Mouse (Mus musculus) thymus, postnatal 0 days (tissue): Measurements from ENCODE around the gene Vsnl1. TPM values are rescaled to one million over a fixed set of nuclear protein-coding genes. Genes with fewer than 3 reads are reported as not detected.

Source experiments
- DNase-seq: peaks from one replicate; pipeline ENCODE4 v3.0.0-alpha.2; 2015; ENCODE audit warnings: low spot score
- polyA plus RNA-seq: library from polyadenylated mRNA; unstranded; fragments of >200 nt; fragmentation: Nextera tagmentation; extraction: Ambion mirVana; gene quantifications from 2 replicates; pipeline ENCODE4 v1.2.1, GENCODE M21; 2015

The Vsnl1 gene
- polyA plus RNA-seq, 1 experiment from 2014 or later = 0.14 TPM

GRCm38 (mm10) chr12:11384754-11385153, 51.7 kb downstream of the Vsnl1 start:
- no peak for DNase-seq

- no peak for DNase-seq
Measured at GRCm38 (mm10) chr12:11379396-11379795, 57.0 kb downstream of the Vsnl1 start.

GRCm38 (mm10) chr12:11370056-11370455, 66.4 kb downstream of the Vsnl1 start:
- DNase-seq = no peak

GRCm38 (mm10) chr12:11367099-11367765, 69.2 kb downstream of the Vsnl1 start:
- no peak for DNase-seq

GRCm38 (mm10) chr12:11364870-11365269, 71.5 kb downstream of the Vsnl1 start:
- DNase-seq = no peak

- no peak for DNase-seq
Measured at GRCm38 (mm10) chr12:11362435-11362834, 74.0 kb downstream of the Vsnl1 start.

- peak; percentile 43 for DNase-seq
Measured at GRCm38 (mm10) chr12:11350895-11351294, 85.5 kb downstream of the Vsnl1 start.

GRCm38 (mm10) chr12:11349870-11350269, 86.5 kb downstream of the Vsnl1 start:
- no peak for DNase-seq

GRCm38 (mm10) chr12:11348423-11348822, 88.0 kb downstream of the Vsnl1 start:
- DNase-seq = no peak

GRCm38 (mm10) chr12:11345963-11346362, 90.5 kb downstream of the Vsnl1 start:
- no peak for DNase-seq

- no peak for DNase-seq
Measured at GRCm38 (mm10) chr12:11342020-11342600, 94.3 kb downstream of the Vsnl1 start.

- DNase-seq = no peak
Measured at GRCm38 (mm10) chr12:11338251-11338650, 98.2 kb downstream of the Vsnl1 start.

- DNase-seq = peak; percentile 38
Measured at GRCm38 (mm10) chr12:11336845-11337244, 99.6 kb downstream of the Vsnl1 start.

GRCm38 (mm10) chr12:11326483-11326882, 109.9 kb downstream of the Vsnl1 start:
- DNase-seq = no peak

GRCm38 (mm10) chr12:11324480-11324879, 111.9 kb downstream of the Vsnl1 start:
- DNase-seq = no peak

GRCm38 (mm10) chr12:11317671-11318070, 118.7 kb downstream of the Vsnl1 start:
- no peak for DNase-seq

- no peak for DNase-seq
Measured at GRCm38 (mm10) chr12:11313840-11314239, 122.6 kb downstream of the Vsnl1 start.

- DNase-seq = no peak
Measured at GRCm38 (mm10) chr12:11311106-11311505, 125.3 kb downstream of the Vsnl1 start.

- DNase-seq = no peak
Measured at GRCm38 (mm10) chr12:11306753-11307645, 129.4 kb downstream of the Vsnl1 start.

- no peak for DNase-seq
Measured at GRCm38 (mm10) chr12:11300858-11301257, 135.6 kb downstream of the Vsnl1 start.

GRCm38 (mm10) chr12:11286382-11286781, 150.0 kb downstream of the Vsnl1 start:
- no peak for DNase-seq

- no peak for DNase-seq
Measured at GRCm38 (mm10) chr12:11281584-11281983, 154.8 kb downstream of the Vsnl1 start.
